Mouse (Mus musculus) testis, adult 2 months (tissue): ENCODE data around the gene Stk17b.

ENCODE experiments used
- CTCF ChIP-seq: fragments of 200-500 bp; IDR thresholded peaks from 2 replicates; pipeline ENCODE4 v1.5.1; 2012; ENCODE audit warnings: low read depth, mild to moderate bottlenecking, inconsistent platforms, low read length, moderate library complexity; ENCODE audit not compliant: control insufficient read depth, insufficient read depth, insufficient replicate concordance
- POLR2A ChIP-seq: fragments of 200-500 bp; IDR thresholded peaks from 2 replicates; pipeline ENCODE4 v1.6.1; 2012; ENCODE audit warnings: low read depth, mild to moderate bottlenecking, inconsistent platforms, low read length, moderate library complexity; ENCODE audit not compliant: control insufficient read depth

GRCm38 (mm10) chr1:53772967-53773366, 12.1 kb downstream of the Stk17b start:
- no peak for TF ChIP-seq POLR2A
- no peak for TF ChIP-seq CTCF
